30 mouse cellular contexts compared by ENCODE assay signal in genomic region chr13:120258817-120259658, GRCm38 (mm10). TPM values are rescaled to one million over a fixed set of nuclear protein-coding genes. Genes with fewer than 3 reads are reported as not detected.
DNase-seq lines count a peak whose midpoint lies in the region; ATAC-seq and TF ChIP-seq lines count a peak whose summit lies in the region.
"Not testable (repeated sequence)": the region's sequence is repeated elsewhere in the genome, so short reads cannot be mapped to it uniquely, and the experiment has no call there.
"Had no signal": no experiment of that assay in that cellular context is flagged by ENCODE, and none has a peak within 500 bp of the region (broad histone marks: within the 10 kb centered on the region; RNA-seq: fewer than 3 reads in every experiment).

No protein-coding gene starts in this region.

- H3K27ac ChIP-seq in bone marrow macrophage, adult 2 months (ENCODE audit: insufficient read depth, low read depth, low read length): peak overlapping the region; percentile 51

- TF ChIP-seq CTCF in bone marrow macrophage, adult 2 months (IDR thresholded peaks at IDR 0.05; ENCODE audit: low read depth, low read length): not testable (repeated sequence)

- TF ChIP-seq POLR2A in bone marrow macrophage, adult 2 months (IDR thresholded peaks at IDR 0.05; ENCODE audit: borderline replicate concordance, low read depth, low read length): not testable (repeated sequence)

- H3K4me3 ChIP-seq in bone marrow macrophage, adult 2 months (ENCODE audit: insufficient read depth, low read length): not testable (repeated sequence)

- DNase-seq in B cell, adult 2 months: peak; percentile 11 to 42
- peak; percentile 24 to 59 for DNase-seq in spleen, postnatal 36 days (ENCODE audit: low spot score in 2 of 2)

- not testable (repeated sequence) for H3K4me1 ChIP-seq in bone marrow macrophage, adult 2 months (ENCODE audit: control insufficient read depth, insufficient read depth, low read length)

- peak; percentile 41 for ATAC-seq in CD4-positive, CD25-positive, alpha-beta regulatory T cell, adult 4 months
- peak; percentile 45 to 67; a peak in 3 of 4 replicates for ATAC-seq in hematopoietic stem cell, adult 5-6 weeks (replicated peaks in 1 of 2; ENCODE audit: insufficient read depth in 1 of 2, low FRiP score in 2 of 2, low TSS enrichment in 1 of 2, low read depth in 1 of 2, poor library complexity in 2 of 2, severe bottlenecking in 2 of 2)
- ATAC-seq in megakaryocyte progenitor cell, adult 5-6 weeks (replicated peaks; ENCODE audit: poor library complexity): peak; percentile 72
- ATAC-seq in neutrophil, adult 5-6 weeks (ENCODE audit: extremely low read depth, insufficient number of reproducible peaks, low FRiP score, poor library complexity, severe bottlenecking): peak; percentile 53

RNA-seq across cellular contexts. Expression of gene AF067061, which starts 3.9 kb away (rescaled TPM):
- not detected for polyA plus RNA-seq in CD4-positive, CD25-positive, alpha-beta regulatory T cell, adult 4 months (2017; shearing (Covaris generic))
- polyA plus RNA-seq in bone marrow macrophage, adult 2 months (2012; ENCODE audit: insufficient read depth, insufficient read length, missing spikeins): not detected in 2 replicates
- total RNA-seq in hematopoietic stem cell, adult 5-6 weeks (2017): not detected in 2 replicates
- total RNA-seq in megakaryocyte progenitor cell, adult 5-6 weeks (2015): not detected in 2 replicates
- not detected in 2 replicates for total RNA-seq in megakaryocyte progenitor cell, adult 5-6 weeks (2017)
- total RNA-seq in neutrophil, adult 5-6 weeks (2017): 0.93 TPM in 1 of 2 replicates, not detected in the other
- total RNA-seq: adrenal gland, adult 18-20 months; adrenal gland, postnatal 10 days; adrenal gland, postnatal 36 days; gastrocnemius, adult 18-20 months; gastrocnemius, postnatal 10 days; gastrocnemius, postnatal 36 days; heart, adult 8-10 months; heart, postnatal 25 days had no signal
- polyA plus RNA-seq: brain, embryonic 14.5 days; embryonic facial prominence, embryonic 11.5 days; embryonic facial prominence, embryonic 14.5 days; forebrain, embryonic 10.5 days; forebrain, embryonic 13.5 days; forebrain, embryonic 16.5 days; G1E; heart, embryonic 11.5 days; heart, embryonic 14.5 days; heart, postnatal 0 days; hindbrain, embryonic 10.5 days; hindbrain, embryonic 13.5 days; hindbrain, embryonic 16.5 days; intestine, embryonic 15.5 days had no signal

RNA-seq across cellular contexts. Expression of gene Gm21731, which starts 20.1 kb away (rescaled TPM):
- polyA plus RNA-seq in CD4-positive, CD25-positive, alpha-beta regulatory T cell, adult 4 months (2017; shearing (Covaris generic)): not detected
- not detected in 2 replicates for polyA plus RNA-seq in bone marrow macrophage, adult 2 months (2012; ENCODE audit: insufficient read depth, insufficient read length, missing spikeins)
- total RNA-seq in hematopoietic stem cell, adult 5-6 weeks (2017): not detected in 2 replicates
- total RNA-seq in megakaryocyte progenitor cell, adult 5-6 weeks (2015): not detected in 2 replicates
- total RNA-seq in megakaryocyte progenitor cell, adult 5-6 weeks (2017): not detected in 2 replicates
- not detected in 2 replicates for total RNA-seq in neutrophil, adult 5-6 weeks (2017)
- total RNA-seq: adrenal gland, adult 18-20 months; adrenal gland, postnatal 10 days; adrenal gland, postnatal 36 days; G1E; gastrocnemius, adult 18-20 months; gastrocnemius, postnatal 10 days; gastrocnemius, postnatal 36 days; heart, adult 8-10 months; heart, postnatal 25 days had no signal
- polyA plus RNA-seq: brain, embryonic 14.5 days; embryonic facial prominence, embryonic 11.5 days; embryonic facial prominence, embryonic 14.5 days; forebrain, embryonic 10.5 days; forebrain, embryonic 13.5 days; forebrain, embryonic 16.5 days; G1E; heart, embryonic 11.5 days; heart, embryonic 14.5 days; heart, postnatal 0 days; hindbrain, embryonic 10.5 days; hindbrain, embryonic 13.5 days; hindbrain, embryonic 16.5 days; intestine, embryonic 15.5 days; Patski had no signal

RNA-seq across cellular contexts. Expression of gene BC147527, which starts 41.2 kb away (rescaled TPM):
- polyA plus RNA-seq in CD4-positive, CD25-positive, alpha-beta regulatory T cell, adult 4 months (2017; shearing (Covaris generic)): 10 to 100 TPM; 77.1 to 89.5 TPM
- polyA plus RNA-seq in bone marrow macrophage, adult 2 months (2012; ENCODE audit: insufficient read depth, insufficient read length, missing spikeins): 7.6 and 8.4 TPM in 2 replicates
- total RNA-seq in hematopoietic stem cell, adult 5-6 weeks (2017): 9.1 and 26.5 TPM in 2 replicates
- 8.0 and 14.7 TPM in 2 replicates for total RNA-seq in megakaryocyte progenitor cell, adult 5-6 weeks (2015)
- 22.3 and 23.6 TPM in 2 replicates for total RNA-seq in megakaryocyte progenitor cell, adult 5-6 weeks (2017)
- 11.7 and 20.7 TPM in 2 replicates for total RNA-seq in neutrophil, adult 5-6 weeks (2017)
- total RNA-seq: adrenal gland, postnatal 36 days; G1E; gastrocnemius, adult 18-20 months; gastrocnemius, postnatal 10 days; gastrocnemius, postnatal 36 days; heart, adult 8-10 months; heart, postnatal 25 days had no signal
- polyA plus RNA-seq: forebrain, embryonic 10.5 days; forebrain, embryonic 13.5 days; forebrain, embryonic 16.5 days; G1E; heart, embryonic 11.5 days; hindbrain, embryonic 16.5 days; Patski had no signal

RNA-seq across cellular contexts. Expression of gene Gm21762, which starts 43.3 kb away (rescaled TPM):
- not detected for polyA plus RNA-seq in CD4-positive, CD25-positive, alpha-beta regulatory T cell, adult 4 months (2017; shearing (Covaris generic))
- not detected in 2 replicates for polyA plus RNA-seq in bone marrow macrophage, adult 2 months (2012; ENCODE audit: insufficient read depth, insufficient read length, missing spikeins)
- total RNA-seq in hematopoietic stem cell, adult 5-6 weeks (2017): 2.6 TPM in 1 of 2 replicates, not detected in the other
- not detected in 2 replicates for total RNA-seq in megakaryocyte progenitor cell, adult 5-6 weeks (2015)
- not detected in 2 replicates for total RNA-seq in megakaryocyte progenitor cell, adult 5-6 weeks (2017)
- not detected in 2 replicates for total RNA-seq in neutrophil, adult 5-6 weeks (2017)
- total RNA-seq: adrenal gland, adult 18-20 months; adrenal gland, postnatal 10 days; adrenal gland, postnatal 36 days; G1E; gastrocnemius, adult 18-20 months; gastrocnemius, postnatal 10 days; gastrocnemius, postnatal 36 days; heart, adult 8-10 months; heart, postnatal 25 days had no signal
- polyA plus RNA-seq: brain, embryonic 14.5 days; embryonic facial prominence, embryonic 11.5 days; embryonic facial prominence, embryonic 14.5 days; forebrain, embryonic 10.5 days; forebrain, embryonic 13.5 days; forebrain, embryonic 16.5 days; G1E; heart, embryonic 11.5 days; heart, embryonic 14.5 days; heart, postnatal 0 days; hindbrain, embryonic 10.5 days; hindbrain, embryonic 13.5 days; hindbrain, embryonic 16.5 days; intestine, embryonic 15.5 days; Patski had no signal

RNA-seq across cellular contexts. Expression of gene Tcstv3, which starts 57.6 kb away (rescaled TPM):
- not detected for polyA plus RNA-seq in CD4-positive, CD25-positive, alpha-beta regulatory T cell, adult 4 months (2017; shearing (Covaris generic))
- not detected in 2 replicates for polyA plus RNA-seq in bone marrow macrophage, adult 2 months (2012; ENCODE audit: insufficient read depth, insufficient read length, missing spikeins)
- total RNA-seq in hematopoietic stem cell, adult 5-6 weeks (2017): not detected in 2 replicates
- total RNA-seq in megakaryocyte progenitor cell, adult 5-6 weeks (2015): not detected in 2 replicates
- not detected in 2 replicates for total RNA-seq in megakaryocyte progenitor cell, adult 5-6 weeks (2017)
- not detected in 2 replicates for total RNA-seq in neutrophil, adult 5-6 weeks (2017)
- total RNA-seq: adrenal gland, adult 18-20 months; adrenal gland, postnatal 10 days; adrenal gland, postnatal 36 days; gastrocnemius, adult 18-20 months; gastrocnemius, postnatal 10 days; gastrocnemius, postnatal 36 days; heart, adult 8-10 months; heart, postnatal 25 days had no signal
- polyA plus RNA-seq: brain, embryonic 14.5 days; embryonic facial prominence, embryonic 11.5 days; embryonic facial prominence, embryonic 14.5 days; forebrain, embryonic 10.5 days; forebrain, embryonic 13.5 days; forebrain, embryonic 16.5 days; G1E; heart, embryonic 11.5 days; heart, embryonic 14.5 days; heart, postnatal 0 days; hindbrain, embryonic 10.5 days; hindbrain, embryonic 13.5 days; hindbrain, embryonic 16.5 days; intestine, embryonic 15.5 days; Patski had no signal
